Mouse (Mus musculus): ENCODE results near the gene Tnip1.
A peak's percentile ranks its signal among the peaks of the same experiment; 100 is the strongest.

The Tnip1 gene

DNA sequence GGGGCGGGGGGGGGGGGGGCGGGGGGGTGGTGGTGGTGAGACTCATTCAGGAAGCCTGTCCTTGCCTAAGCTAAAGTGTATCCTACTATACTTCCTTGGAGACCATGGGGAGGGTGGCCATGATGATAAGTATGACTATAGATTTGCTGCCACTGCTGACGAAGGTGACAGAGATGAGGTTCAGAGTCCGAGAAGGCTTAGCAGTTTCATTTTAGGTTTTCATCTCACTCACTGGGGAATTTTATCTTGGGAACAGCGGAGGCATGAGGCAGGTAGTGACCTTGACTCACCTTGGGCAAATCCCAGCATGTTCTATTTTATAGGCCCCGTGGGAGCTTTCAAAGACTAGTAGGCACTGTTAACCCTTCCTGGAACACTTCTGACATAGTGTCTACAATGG, 10.1 kb upstream of the Tnip1 start:
- DNase-seq (ENCODE audit: inconsistent age in 2 of 2, low spot score in 1 of 2): no peak

DNA sequence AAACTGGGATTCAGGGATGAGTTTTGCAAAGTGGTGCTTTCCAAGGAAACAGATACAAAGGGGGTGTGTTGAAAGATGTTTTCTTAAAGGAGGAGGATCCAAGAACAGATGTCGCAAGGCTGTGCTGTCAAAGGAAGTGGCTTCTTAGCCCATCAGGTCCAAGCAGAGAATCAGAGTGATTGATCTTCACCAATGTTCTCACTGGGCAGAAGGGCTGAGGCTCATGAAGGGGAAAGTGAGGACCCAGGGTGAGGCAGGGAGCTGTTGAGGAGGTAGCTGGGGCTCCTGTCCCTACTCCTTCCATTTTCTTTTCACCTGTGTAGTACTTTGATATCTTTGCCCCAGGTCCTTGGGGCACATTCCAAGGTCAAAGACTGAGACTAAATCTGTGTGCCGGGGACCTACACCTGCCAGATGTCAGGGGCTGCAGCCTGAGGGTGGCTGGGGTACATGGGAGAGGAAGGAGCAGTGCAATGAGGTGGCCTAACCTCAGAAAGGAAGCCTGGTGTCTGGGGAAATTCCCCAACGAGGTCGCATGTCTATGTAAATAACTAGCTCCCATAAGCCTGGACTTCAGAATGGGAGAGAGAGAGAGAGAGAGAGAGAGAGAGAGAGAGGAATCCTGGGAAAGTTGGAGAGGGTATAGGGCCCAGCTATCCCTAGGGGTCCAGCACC, 9.5 kb upstream of the Tnip1 start:
- DNase-seq (ENCODE audit: inconsistent age in 2 of 2, low spot score in 1 of 2): no peak

DNA sequence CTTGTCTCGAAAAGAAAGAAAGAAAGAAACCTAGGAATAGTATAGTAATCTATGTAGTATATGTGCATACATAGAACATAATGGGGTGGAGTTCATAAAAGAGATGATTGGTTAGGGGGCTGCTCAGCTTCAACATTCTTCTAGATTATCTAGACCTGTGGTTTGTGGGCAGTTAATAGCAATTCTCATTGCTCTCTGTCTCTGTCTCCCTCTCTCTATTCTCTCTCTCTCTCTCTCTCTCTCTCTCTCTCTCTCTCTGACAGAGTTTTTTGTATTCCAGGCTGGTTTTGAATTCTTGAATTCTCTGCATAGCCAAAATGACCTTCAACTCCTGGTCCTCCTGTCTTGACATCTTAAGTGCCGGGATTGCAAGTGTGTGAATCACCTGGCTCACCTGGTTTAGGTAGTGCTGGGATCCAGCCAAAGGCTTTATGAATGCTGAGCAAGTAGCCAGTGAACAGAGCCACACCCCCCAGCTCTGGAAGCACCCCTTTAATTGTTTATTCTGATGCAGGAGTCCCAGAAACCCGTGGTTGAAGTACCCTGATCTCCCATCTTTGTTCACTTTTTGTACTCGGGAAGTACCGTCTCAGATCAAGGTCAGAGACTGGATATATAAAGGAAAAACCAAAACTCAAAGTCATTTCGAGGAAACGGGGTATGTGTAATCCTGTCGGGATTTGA, 8.8 kb upstream of the Tnip1 start:
- DNase-seq (ENCODE audit: inconsistent age in 2 of 2, low spot score in 1 of 2): no peak

DNA sequence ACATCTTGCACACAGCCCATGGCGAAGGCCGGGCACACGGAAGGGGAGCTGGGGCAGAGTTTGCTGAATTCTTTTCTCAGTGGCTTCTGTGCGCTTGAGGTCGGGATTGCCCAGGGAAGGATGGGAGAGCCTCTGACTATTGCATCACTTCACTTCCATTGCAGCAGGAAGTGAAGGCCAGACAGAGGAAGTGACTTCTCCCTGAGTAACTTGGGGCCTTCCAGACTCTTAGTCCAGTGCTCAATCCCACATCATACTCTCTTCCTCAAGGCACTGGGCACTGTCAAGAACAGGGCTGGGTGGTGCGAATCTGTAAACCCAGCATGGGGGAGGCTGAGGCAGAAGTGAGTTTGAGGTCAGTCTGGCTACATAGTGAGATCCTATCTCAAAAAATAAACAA, 2.5 kb upstream of the Tnip1 start:
- peak in 1 of 2 experiments; percentile 36 for DNase-seq (ENCODE audit: inconsistent age in 2 of 2, low spot score in 1 of 2)

DNA sequence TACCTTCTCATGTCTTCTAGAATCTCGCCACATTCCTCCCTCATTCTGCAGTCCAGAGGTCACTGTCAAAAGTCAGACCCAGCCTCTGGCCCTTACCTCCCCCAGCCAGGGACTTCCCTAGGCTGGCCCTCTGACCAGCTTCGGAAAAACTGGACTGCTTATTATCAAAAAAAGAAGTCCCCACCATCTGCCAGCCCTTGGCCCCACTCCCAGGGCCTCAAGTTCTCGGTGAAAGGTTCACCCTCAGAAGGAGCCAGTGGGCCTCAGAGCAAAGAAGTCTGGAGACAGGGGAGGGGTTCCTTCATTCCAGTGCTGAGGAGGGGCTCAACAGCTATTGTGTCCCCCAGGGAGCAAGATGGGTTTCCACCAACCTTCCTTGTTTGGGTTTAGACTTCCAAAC, 796 bp downstream of the Tnip1 start:
- DNase-seq (ENCODE audit: inconsistent age in 2 of 2, low spot score in 1 of 2): no peak

DNA sequence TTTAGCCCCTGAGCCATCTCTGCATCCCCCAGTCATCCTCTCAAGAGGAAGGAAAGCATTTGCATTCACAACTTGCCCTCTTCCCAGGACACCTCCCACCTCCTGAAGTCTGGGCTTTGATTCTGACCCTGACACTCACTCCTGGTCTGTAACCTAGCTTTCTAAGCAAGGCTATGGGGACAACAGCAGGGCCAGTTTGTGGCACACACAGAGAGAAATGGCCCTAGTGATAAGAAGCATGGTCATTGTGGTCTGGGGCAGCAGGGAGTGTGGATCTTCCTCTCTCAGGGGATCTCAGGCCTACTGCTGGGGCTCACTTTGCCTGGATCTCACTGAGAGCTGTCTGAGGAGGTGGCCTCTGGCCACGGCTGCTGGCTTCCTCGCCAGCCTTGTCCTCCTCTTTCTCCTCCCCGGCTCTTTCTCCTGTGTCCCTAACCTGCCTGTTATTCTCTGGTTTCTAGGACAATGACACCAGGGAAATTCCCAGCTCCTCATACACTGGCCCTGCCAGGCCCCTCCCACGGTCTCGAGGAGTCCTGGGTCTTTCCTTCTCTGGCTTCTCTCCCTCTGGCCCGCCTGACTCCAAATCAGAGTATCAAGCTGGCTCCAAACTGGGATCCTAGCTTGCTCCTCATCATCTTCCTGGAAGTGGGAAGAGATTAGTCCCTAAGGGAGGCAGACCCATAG, 1.4 kb downstream of the Tnip1 start:
- DNase-seq (ENCODE audit: inconsistent age in 2 of 2, low spot score in 1 of 2): peak in 1 of 2 experiments; percentile 73

DNA sequence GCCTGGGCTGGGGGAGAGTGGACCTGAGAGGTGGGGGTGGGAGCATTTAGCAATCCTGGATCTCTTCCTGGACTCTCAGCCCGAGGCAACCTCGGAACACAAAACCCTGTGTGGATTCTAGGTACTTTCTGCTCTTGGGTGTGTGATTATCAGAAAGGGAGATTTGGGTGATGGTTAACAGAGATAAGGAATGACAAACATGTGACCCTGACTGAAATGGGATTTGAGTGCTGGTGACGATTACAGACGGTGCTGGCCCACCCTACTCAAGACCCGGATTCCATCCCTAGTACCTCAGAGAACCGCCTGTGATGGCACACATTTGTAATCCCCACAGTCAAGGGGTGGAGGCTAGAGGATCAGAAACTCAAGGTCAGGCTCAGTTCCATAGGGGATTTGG, 2.5 kb downstream of the Tnip1 start:
- DNase-seq (ENCODE audit: inconsistent age in 2 of 2, low spot score in 1 of 2): no peak

DNA sequence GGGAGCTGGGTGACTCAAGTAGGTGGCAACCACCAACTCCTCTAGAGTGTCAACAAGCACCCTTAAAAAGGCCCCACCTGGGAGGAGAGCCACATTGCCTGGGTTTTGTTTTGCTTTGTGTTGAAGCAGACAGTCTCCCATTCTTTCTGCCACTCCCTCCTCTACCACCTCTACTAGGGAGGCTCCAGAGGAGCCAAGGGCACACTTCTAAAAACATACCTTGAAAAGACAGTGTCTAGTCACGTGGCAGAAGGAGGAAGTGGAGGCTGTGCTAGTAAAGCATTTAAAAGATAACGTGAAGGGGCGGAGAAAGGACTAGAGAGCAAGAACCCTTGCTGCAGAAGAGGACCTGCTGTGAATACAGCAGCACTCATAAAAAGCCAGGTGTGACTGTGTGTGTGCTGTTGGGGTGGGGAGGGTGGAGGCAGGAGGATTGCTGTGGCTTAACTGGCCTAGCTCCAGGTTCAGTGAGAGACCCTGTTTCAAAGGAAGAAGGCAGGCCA, 4.1 kb downstream of the Tnip1 start:
- DNase-seq (ENCODE audit: inconsistent age in 2 of 2, low spot score in 1 of 2): peak in 1 of 2 experiments; percentile 42

DNA sequence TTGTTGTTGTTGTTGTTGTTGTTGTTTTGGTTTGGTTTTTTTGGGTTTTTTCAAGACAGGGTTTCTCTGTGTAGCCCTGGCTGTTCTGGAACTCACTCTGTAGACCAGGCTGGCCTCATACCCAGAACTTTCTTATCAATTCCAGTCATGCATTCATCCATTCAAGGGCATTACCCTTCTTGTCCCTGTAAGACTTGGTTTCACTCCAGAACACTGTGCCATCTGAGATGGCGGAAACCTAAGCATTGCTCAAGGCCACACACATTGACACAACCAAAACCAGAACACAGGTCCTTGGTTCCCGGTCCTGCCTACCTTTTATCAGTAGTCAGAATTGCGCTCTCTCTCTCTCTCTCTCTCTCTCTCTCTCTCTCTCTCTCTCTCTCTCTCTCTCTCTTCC, 5.0 kb downstream of the Tnip1 start:
- DNase-seq (ENCODE audit: inconsistent age in 2 of 2, low spot score in 1 of 2): peak in 1 of 2 experiments; percentile 55

DNA sequence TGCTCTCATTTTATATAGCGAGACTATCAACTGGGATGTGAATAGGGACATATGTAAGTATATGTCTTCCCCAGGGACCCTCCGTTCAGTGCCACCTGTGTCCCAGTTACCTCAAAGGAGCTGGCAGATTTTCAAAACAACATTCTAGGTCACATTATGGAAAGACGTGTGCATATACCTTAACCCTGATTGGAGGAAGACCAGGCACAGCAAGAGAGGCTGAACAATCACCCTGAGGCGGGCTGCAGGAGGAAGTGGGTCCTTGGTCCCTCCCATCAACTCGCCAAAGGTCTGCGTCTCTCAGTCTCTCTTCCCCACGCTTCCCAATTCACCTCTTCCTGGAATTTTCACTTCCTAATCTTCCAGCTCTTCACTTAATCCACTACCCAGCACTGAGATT, 5.8 kb downstream of the Tnip1 start:
- peak in 1 of 2 experiments; percentile 50 for DNase-seq (ENCODE audit: inconsistent age in 2 of 2, low spot score in 1 of 2)

DNA sequence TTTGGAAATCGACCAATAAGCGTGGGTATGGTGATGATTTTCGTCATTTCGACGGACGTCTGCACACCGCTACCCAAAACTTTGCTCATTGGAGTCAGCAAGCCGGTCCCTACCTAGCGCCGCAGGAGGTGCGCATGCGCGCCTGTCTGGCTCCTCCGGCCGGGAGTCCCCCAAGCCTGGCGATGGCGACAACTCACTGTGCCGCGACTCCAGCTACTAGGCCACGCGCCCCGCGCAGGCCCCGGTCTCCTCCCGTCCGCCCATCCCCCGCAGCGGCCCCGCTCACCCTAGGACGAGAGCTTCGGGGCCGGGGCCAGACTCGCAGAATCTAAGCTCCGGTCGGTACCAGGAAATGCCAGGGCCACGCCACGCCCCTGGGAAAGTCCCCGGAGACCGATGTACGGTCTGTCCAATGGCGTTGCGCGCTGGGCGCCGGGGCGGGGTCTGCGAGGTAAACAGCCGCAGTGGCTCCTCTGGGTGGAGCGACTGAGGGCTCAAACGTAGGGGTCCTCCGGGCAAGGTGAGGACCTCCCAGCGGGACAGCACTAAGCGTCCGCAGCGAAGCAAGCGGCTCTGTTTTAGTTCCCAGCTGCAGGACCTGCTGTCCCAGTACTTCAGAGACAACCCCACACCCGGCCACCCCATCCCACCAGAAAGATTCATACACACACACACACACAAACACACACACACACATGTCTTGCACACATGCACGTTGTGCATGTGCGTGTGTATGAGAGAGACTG, 6.8 kb downstream of the Tnip1 start:
- peak; percentile 98 to 100 for DNase-seq (ENCODE audit: inconsistent age in 2 of 2, low spot score in 1 of 2)

DNA sequence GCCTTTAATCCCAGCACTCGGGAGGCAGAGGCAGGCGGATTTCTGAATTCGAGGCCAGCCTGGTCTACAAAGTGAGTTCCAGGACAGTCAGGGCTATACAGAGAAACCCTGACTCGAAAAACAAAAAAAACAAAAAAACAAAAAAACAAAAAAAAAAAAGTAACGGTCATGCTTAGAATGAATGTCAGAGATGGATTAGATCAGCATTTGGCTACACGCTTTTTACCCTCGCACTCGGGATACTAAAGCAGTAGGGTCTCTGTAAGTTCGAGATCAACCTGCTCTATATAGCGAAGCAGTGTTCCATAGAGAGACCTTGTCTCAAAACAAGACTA, 7.3 kb downstream of the Tnip1 start:
- peak in 1 of 2 experiments; percentile 35 for DNase-seq (ENCODE audit: inconsistent age in 2 of 2, low spot score in 1 of 2)

DNA sequence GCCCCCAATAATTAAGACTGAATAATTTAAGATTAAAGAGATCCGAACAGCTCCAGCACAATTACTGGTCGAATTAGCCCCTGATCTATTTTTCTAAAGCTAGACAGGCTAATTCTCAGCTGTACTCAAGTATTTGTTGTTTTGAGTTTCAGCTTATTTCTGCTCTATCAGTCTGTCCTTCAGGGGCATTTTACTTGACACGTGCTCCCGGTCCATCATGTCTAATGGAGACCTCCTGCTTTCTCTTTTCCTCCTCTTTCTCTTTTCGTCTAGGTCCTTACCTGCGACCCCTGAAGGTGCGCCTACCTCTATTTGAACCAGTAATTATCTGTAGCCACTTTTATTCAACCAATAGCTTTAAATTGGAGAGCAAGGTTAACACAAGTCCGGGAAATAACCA, 8.0 kb downstream of the Tnip1 start:
- no peak for DNase-seq (ENCODE audit: inconsistent age in 2 of 2, low spot score in 1 of 2)

DNA sequence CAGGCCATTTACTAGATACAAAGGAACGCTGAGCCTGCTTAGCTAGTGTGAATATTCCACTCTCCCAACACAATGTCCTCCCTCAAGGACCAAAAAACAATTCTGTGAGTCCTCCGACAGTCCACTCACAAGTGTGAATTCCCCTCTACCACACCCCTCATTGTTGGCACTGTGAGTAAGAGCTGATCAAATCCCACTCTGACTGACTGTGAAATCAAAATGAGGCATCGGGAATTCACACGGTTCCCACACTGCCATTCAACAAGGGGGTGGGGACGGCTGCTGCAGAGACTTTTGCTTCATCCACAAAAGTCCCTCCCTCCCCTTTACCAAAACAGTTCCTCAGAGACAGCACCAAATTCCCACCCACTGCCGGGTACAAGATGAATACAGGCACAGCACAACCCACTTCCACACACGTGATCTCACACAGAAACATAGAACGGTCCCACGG, 8.7 kb downstream of the Tnip1 start:
- peak in 1 of 2 experiments; percentile 66 for DNase-seq (ENCODE audit: inconsistent age in 2 of 2, low spot score in 1 of 2)

DNA sequence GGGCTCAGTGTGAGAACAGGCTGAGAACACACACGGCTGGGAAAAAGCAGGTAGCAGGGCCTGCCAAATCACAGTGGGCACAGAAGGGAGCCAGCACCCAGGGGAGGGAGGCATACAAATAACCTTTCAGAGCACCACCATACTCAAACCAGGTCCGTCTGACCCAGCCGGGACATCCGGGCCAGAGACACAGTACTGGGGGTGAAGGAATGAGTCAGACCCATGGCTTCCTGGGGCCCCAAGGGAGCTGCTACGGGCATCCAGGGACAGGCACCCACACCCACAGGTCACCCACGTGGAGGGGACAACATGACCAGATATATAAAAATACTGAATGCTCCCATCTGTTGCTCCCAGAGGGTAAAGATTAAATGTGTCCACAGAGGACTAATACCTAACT, 10.1 kb downstream of the Tnip1 start:
- peak; percentile 61 to 81 for DNase-seq (ENCODE audit: inconsistent age in 2 of 2, low spot score in 1 of 2)

DNA sequence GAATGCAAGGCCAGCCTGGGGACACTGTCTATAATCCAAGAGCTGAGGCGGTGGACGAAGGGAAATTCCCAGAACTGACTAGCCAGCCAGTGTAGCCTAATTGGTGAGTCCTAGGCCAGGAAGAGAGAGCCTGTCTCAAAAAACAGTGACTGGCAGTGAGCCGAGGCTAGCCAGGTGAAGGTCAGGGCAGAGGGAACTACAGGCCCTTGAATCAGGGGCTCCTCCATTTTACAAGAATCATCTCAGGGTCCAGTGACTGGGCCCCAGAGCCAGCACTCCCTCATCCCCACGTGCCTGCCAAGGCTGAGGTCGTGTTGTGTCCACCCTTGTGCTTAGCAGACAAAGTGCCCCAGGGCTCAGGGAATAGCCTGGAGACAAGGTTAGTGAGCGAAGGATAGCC, 12.0 kb downstream of the Tnip1 start:
- peak; percentile 56 to 81 for DNase-seq (ENCODE audit: inconsistent age in 2 of 2, low spot score in 1 of 2)

DNA sequence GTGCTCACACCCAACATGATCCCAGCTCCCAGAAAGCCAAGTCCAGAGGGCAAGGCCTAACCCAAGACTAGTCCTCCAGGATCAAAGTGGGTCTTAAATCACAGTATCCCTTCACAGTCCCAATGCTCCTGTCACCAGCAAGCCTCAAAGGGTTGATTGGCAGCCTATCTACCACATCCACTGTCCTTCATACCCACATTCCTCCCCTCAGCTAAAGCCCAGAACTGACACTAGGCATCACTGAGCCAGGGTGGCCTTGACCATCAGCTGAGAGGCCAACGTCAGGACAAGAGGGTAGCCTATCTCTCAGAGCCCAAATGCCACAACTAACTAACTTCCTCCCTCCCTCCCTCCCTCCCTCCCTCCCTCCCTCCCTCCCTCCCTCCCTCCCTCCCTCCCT, 13.0 kb downstream of the Tnip1 start:
- peak in 1 of 2 experiments; percentile 75 for DNase-seq (ENCODE audit: inconsistent age in 2 of 2, low spot score in 1 of 2)

DNA sequence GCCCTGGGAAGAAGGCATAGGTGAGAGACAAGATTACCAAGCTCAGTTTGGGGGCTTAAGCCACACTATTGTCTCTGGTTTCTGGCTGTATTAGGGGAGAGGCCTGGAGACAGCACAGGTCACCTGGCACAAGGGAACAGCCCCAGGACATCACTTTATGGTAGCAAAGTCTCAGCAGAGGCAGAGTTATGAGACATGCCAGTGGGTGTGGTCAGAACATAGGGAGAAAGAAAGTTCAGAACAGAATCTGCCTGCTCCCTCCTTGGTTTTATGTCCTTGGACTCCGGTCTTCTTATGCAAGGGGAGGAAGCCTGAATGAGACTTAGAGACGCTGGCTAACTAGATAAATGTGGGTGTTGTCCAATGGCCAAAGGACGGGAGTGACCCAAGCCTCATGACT, 18.0 kb downstream of the Tnip1 start:
- DNase-seq (ENCODE audit: inconsistent age in 2 of 2, low spot score in 1 of 2): peak in 1 of 2 experiments; percentile 20

DNA sequence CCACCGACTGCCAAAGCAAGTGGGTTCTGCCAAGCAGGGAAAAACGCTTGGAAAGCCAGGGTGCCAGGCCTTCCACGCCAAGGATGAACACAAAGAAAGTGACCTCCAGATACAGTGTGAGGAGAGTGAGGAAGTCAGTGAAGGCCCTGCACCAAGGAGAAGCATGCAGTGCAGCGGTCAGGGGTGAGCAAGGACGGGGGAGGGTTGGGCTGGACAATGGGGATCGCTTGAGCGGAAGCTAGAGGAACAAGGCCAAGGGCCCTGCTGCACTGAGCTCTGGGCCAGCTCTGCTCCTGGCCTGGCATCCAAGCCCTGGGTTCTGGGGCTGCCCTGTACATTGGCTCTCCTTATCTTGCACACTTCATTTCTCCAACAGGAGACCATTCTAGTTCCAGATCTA, 22.7 kb downstream of the Tnip1 start:
- peak; percentile 72 to 91 for DNase-seq (ENCODE audit: inconsistent age in 2 of 2, low spot score in 1 of 2)

DNA sequence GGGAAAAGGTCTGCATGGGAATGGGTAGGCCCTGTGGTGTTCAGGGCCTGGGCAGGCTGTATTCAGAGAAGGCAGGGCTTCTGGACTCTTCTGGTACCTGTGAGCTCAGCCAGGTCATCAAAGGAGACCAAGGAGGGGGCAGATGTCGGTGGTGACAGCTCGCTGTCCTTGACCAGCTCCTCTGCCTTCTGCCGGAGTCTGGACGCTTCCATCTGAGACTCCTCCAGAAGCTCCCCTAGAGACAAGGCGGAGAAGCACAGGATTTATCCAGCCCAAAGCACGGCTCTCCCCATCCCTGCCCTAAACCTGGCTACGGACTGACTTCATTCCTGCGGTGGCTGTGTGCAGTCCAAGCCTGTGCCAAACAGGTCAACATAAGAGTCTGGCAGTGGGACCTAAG, 23.2 kb downstream of the Tnip1 start:
- DNase-seq (ENCODE audit: inconsistent age in 2 of 2, low spot score in 1 of 2): peak in 1 of 2 experiments; percentile 83

DNA sequence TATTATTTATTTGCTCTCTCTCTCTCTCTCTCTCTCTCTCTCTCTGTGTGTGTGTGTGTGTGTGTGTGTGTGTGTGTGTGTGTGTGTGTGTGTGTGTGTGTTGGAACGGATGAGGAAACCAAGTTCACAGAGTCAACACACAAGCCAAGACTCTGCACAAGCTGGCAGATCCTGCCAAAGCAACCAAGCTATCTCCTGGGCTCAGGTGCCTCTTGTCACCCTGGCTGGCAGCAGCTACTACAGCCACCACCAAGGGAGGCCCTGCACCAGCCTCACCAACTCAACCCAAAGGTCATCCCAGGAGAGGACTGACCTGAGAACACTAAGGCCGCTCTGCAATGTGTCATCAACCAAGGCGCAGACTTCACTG, 26.0 kb downstream of the Tnip1 start:
- DNase-seq (ENCODE audit: inconsistent age in 2 of 2, low spot score in 1 of 2): peak; percentile 59 to 85
